Mouse (Mus musculus) sigmoid colon, adult 10 weeks (tissue): ENCODE measurements around the gene Asb1. TPM values are rescaled to one million over a fixed set of nuclear protein-coding genes. Genes with fewer than 3 reads are reported as not detected.

ENCODE experiments used
- polyA plus RNA-seq: library from polyadenylated mRNA; stranded (reverse); fragments of 350-450 nt; fragmentation: Illumina TruSeq; extraction: RNeasy Lipid Tissue Mini Kit (QIAGEN cat#74804); gene quantifications from one replicate; pipeline ENCODE4 v1.2.3, GENCODE M21; 2014; ENCODE audit warnings: low read depth, low replicate concordance

Gene Asb1
- 2.9 TPM for polyA plus RNA-seq

DNA sequence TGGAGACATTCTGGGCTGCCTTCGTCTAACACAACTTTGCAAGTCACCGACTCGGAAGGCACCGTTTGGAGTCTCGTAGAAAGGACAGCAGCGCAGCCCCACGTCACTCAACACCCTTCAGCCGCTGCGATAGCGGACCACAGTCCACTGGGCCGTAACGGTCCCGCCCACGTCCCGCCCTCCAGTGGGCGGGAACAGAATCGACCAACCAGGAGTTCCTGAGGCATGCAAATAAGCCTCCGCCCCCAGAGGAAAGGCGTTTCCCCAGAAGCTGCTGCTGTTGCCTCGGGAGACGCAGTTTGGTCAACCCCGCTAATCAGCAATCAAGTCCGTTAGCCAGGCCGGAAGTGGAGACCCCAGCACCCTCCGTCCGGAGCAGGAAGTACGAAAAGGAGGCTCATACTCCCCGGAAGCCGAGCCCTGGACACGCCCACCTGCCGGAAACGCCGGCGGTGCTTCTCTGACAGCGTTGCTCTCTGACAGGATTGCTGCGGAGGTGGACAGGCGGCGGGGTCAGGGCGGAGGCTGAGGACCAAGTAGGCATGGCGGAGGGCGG is at the start of gene Asb1:
Gene Asb1, plus strand, starts transcription at position 274 of the 556 bp plus-strand sequence.

GRCm38 (mm10) chr1:91494457-91495140 is 45.7 kb upstream of the Asb1 start, which contains the start of gene Traf3ip1:
Gene Traf3ip1 (plus strand): TSS chr1:91494647.

Other genes with a start within 250 kb of the Asb1 start
- gene Scly, start 242.2 kb upstream of the Asb1 start, polyA plus RNA-seq = 3.8 TPM
- not detected for gene Espnl, start 218.5 kb upstream of the Asb1 start, polyA plus RNA-seq
- 0.35 TPM for gene Klhl30, start 189.5 kb upstream of the Asb1 start, polyA plus RNA-seq
- 10.8 TPM for gene Erfe, start 174.1 kb upstream of the Asb1 start, polyA plus RNA-seq
- gene Ilkap, start 141.7 kb upstream of the Asb1 start, polyA plus RNA-seq = 60.5 TPM
- 0.88 TPM for gene Hes6, start 126.5 kb upstream of the Asb1 start, polyA plus RNA-seq
- 7.3 TPM for gene Per2, start 81.2 kb upstream of the Asb1 start, polyA plus RNA-seq
- gene Traf3ip1, start 45.9 kb upstream of the Asb1 start, polyA plus RNA-seq = 4.4 TPM